Mouse (Mus musculus) right cerebral cortex, postnatal 10 days (tissue): ENCODE measurements around the gene Foxo3.

Experiments used
- DNase-seq, 2 experiments: peaks; one replicate each; pipeline ENCODE4 v3.0.0; 2021; ENCODE audit warnings: low spot score in 2 of 2

Foxo3 gene

DNA sequence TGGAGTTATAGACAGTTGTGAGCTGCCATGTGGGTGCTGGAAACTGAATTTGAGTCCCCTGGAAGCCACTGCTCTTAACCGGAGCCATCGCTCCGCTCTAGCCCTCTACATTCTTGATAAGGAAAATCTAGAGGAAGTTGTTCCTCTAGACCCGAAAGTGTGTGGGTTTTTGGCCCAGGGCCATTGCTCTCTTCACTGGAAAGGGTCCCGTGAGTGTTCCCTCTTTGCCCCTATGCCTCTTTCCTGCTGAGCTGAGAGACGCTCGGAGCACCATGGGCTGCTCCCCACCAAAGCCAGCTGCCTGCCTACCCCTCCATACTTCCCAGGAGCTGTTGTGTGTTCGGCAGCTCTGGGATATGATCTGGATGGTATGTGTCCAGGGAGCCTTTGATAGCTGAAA, 96.2 kb downstream of the Foxo3 start:
- DNase-seq, result no peak

GRCm38 (mm10) chr10:42178751-42179150, 97.8 kb downstream of the Foxo3 start:
- DNase-seq, result no peak

- DNase-seq, result no peak
Observed at GRCm38 (mm10) chr10:42177771-42178674, 98.5 kb downstream of the Foxo3 start.

- DNase-seq, result no peak
Observed at GRCm38 (mm10) chr10:42174283-42174682, 102.3 kb downstream of the Foxo3 start.

DNA sequence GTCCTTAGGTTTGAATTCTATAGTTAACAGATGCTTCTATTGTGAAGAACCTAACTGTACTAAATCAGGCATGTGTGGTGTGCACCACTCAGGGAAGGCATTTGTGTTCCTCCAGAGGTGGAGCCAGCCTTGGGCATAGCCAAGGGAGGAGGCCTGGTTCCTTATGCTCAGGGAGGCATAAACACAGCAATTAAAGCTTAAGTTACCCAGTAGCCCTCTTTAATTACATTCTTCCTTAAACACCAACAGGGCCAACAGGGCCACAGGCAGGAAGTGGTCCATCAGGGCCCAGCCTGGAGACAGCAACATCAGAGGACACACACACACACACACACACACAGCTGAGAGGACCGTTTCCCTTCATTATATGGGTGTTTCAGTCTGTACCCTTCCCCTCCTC, 102.7 kb downstream of the Foxo3 start:
- no peak for DNase-seq

GRCm38 (mm10) chr10:42170889-42171347, 105.6 kb downstream of the Foxo3 start:
- no peak for DNase-seq

DNA sequence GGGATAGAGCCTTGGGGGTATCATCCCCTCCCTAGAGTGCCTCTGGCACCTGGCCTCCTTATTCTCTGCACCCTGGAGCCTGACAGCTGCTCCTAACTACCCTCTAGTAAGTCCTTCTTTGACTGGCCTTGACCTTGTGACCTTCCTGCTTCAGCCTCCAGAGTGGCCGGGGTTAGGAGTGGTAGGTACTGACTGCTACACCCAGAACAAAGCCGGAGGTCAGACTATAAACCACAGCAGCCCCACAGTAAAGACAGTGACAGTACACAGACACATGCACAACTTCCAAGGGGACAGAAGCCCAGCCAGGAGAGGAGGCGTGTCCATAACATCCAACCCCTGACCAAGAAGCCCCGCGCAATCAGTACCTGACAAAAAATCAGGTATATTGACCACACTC, 106.4 kb downstream of the Foxo3 start:
- DNase-seq, result no peak

GRCm38 (mm10) chr10:42154727-42155126, 121.8 kb downstream of the Foxo3 start:
- no peak for DNase-seq

DNA sequence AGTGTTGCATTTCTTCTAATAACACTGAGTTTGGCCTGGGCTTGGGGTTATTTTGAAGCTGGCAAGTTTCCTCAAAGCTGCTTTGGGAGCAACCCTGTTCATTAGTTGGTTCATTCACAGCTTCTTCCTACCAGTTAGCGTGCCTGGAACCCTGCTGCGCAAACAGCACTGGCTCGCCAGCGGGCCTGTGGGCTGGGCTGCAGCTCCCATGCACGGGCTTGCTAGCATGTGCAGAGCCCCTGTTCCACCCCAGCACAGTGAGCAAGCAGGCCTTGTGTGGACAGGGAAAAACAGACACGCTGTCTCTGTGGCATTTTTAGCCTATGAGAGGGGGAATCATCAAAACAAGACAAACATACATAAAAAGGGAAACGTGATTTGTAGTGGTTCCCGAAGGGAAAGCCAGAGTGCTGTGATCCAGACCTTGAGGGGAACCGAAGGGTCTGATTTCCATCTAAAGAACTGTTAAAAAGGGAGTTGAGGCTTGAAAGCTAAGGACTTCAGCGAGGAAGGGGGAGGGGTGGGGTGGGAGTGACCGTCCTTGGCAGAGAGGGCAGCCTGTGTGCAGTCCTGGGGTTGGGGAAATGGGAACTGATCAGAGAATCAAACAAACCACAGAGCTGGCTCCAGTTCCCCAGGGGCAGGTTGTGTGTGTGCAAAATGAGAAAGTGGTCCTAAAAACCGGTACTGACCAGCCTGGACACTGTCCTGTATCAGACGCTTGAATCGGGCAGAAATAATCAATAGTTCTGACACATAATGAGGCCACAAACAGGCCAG, 123.9 kb downstream of the Foxo3 start:
- DNase-seq, result peak; percentile 42 to 47

GRCm38 (mm10) chr10:42149767-42150166, 126.8 kb downstream of the Foxo3 start:
- DNase-seq, result no peak

GRCm38 (mm10) chr10:42148326-42148725, 128.2 kb downstream of the Foxo3 start:
- no peak for DNase-seq

DNA sequence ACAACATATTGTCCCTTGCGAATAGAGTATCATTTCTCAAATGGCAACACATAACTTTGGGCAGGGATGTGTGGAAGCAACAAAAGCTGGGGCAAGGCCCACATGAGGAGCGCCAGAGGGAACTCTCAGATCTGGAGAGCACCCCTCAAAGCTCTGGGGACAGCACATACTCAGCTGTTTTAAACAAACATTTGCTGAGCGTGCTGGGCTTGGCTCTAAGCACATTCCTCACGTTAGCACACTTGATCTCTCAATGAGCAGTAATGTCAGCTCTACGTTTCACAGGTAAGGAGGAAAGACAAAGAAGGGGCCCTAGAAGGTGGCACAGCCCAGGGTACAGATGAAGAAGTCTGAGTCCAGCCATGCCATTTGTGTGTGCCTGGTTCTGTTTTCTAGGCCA, 131.3 kb downstream of the Foxo3 start:
- DNase-seq, result no peak

GRCm38 (mm10) chr10:42144788-42145187, 131.8 kb downstream of the Foxo3 start:
- DNase-seq, result no peak

DNA sequence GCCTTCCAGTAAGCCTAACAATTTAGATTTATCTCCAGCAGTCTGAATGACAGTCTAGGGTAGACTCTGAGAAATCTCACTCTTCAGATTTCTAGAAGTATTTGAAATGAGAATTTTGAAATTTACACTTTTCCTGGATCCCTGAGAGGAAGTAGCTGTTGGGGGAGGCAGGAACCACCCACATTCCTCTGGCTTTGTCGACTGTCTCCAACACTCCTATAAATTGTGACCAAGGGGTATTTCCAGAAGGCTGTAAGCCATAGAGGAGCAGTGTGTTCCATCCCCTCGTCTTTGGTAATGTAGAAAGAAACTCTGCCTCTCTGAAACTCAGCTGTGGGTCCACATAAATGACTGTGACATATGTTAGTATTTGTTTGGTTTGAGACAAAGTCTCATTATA, 132.4 kb downstream of the Foxo3 start:
- DNase-seq, result no peak

DNA sequence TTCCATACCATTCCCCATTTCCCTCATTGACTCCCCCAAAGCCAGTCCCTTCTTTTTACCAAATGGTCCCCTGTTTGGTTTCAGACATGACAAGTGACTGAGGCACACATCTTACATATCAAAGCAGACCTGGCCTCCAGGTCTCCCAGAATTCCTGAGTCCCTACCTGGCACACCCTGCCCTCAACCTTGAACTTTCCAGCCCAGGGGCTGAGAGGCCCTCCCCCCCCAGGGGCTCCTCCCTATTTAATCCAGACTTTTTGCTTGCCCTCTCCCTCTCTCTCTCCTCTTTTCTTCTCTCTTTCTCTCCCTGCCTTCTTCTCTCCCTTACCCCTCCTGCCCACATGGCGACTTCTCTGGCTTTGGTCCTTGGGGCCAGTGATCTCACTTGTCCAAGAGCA, 133.8 kb downstream of the Foxo3 start:
- DNase-seq, result no peak

DNA sequence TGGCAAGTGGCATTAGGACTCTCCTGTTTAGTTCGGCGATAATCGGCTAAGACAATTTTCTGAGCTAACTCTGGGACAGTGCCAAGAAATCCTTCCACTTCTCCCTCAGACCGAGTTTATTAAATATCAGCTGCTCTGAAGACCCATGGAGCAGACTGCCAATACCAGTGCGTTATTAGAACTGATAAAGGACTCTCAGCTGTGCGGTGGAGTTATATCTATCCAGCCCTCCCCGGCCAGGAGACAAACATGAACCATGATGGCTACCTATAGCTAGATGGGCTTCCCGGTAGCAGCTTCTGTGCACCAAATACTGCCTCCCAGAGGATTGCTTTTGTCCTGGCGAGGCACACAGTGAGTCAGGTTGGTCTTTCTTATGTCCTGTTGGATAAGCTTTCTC, 134.5 kb downstream of the Foxo3 start:
- no peak for DNase-seq

- DNase-seq, result no peak
Observed at GRCm38 (mm10) chr10:42139749-42140148, 136.8 kb downstream of the Foxo3 start.

DNA sequence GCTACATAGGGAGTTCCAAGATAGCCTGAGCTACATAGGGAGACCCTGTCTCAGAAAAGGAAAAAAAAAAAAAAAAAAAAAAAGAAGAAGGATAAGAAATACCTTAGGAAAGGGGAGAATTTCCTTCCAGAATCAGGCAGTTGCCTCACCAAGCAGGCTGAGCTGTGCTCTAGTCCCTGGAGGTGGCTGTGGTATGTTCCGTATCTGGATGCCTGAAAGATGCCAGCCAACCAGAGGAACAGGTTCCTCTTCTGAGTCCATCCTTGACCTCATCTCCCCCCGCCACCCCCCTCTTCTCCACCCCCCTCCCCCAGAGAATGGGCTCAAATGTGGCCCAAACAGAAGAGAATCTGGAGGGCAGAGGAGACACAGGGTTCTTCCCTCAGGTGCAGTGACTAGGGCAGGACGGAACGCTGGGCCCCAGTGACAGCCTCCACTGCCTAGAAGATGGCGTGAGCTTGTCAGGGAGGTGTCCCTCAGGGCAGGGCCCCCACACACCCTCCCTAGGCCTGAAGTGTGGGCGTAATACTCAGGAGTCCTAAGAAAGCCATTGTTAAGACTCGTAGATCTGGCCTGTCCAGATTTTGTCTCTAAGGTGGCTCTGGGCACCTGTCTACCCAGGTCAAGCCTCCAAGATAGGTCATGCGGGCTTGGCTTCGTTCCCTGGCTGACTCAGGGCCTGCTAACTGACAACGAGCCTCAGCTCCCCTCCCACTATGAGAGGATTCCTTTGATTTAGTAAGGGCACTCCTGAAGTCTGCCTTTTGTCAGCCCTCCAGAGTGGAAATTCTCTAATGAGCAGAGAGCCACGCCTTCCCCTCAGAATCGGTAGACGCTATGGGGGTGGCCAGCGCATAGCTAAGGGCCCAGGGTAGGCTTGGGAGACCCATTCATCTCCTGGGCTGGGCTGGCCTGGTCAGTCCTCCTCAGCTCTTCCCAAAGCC, 141.5 kb downstream of the Foxo3 start:
- no peak for DNase-seq
